13 mouse cellular contexts compared by ENCODE assay signal in the genomic region with DNA sequence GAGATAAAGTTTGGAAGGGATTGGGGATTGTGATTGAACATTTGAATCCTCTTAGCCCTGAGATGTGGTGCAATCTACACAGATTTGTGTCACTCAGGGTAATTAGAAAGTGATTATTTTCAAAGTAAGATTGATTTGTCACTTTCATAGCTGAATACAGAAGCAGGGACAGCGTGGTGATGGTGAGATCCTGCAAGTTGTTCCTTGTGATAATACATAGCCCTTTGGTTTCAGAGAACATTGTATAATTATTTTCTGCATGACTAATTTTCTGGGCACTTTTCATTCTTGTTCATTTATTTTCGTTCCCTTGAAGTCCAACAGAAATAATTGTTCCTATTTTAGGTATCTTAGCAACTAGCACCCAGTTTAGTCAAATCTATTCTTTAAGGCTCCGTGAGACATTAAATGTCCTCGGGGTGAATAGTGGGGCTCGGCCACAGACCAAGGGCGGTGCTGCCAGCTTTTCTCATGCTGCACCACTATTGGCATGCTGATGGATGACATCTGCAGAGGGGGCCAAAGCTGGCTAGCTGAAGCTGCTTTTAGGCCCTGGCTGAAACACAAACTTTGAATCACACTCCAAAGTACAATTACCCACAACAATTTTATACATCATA.
DNase-seq lines count a peak whose midpoint lies in the region; ATAC-seq and TF ChIP-seq lines count a peak whose summit lies in the region.
"Had no signal": no experiment of that assay in that cellular context is flagged by ENCODE, and none has a peak within 500 bp of the region (broad histone marks: within the 10 kb centered on the region; RNA-seq: fewer than 3 reads in every experiment).

No protein-coding gene starts in this region.

- 18% methylated on average over 6 of the region's 6 CpGs for WGBS in midbrain, embryonic 13.5 days

- peaks cover 0 to 19% of the 10 kb centered on the region in 2 experiments; a peak in 2 of 4 replicates for H3K4me1 ChIP-seq in CH12.LX (ENCODE audit: control insufficient read depth in 1 of 2, insufficient read depth in 2 of 2)
- peaks cover 32% of the 10 kb centered on the region for H3K4me1 ChIP-seq in midbrain, embryonic 13.5 days (replicated peaks)
- H3K4me1 ChIP-seq: limb, embryonic 12.5 days had no signal

- no peaks in the 10 kb centered on the region for H3K27me3 ChIP-seq in CH12.LX (replicated peaks)
- no peaks in the 10 kb centered on the region for H3K27me3 ChIP-seq in midbrain, embryonic 13.5 days
- H3K27me3 ChIP-seq: limb, embryonic 12.5 days had no signal

- H3K4me3 ChIP-seq in CH12.LX (replicated peaks in 1 of 3; ENCODE audit: low read depth in 2 of 3, low read length in 2 of 3, poor library complexity in 1 of 3), result no peak overlapping the region
- H3K4me3 ChIP-seq in midbrain, embryonic 13.5 days (replicated peaks), result no peak overlapping the region
- H3K4me3 ChIP-seq: limb, embryonic 12.5 days had no signal

- ATAC-seq in midbrain, embryonic 13.5 days, result peak; percentile 70

- no peak for TF ChIP-seq POLR2A in CH12.LX (IDR thresholded peaks at IDR 0.05; ENCODE audit: low read depth, low read length)

- peak; percentile 10 for DNase-seq in CH12.LX (ENCODE audit: extremely low read depth)
- DNase-seq in embryo, embryonic 9.5 days (ENCODE audit: extremely low spot score), result peak; percentile 6
- DNase-seq in layer of hippocampus, adult 18-20 months (ENCODE audit: low spot score in 2 of 2), result peak; percentile 42 to 70
- no peak for DNase-seq in liver
- DNase-seq in cerebellum, adult 8-10 months, result no peak
- no peak for DNase-seq in thymus, adult 18-20 months
- no peak for DNase-seq in T-cell, adult 2 months (ENCODE audit: low spot score)
- DNase-seq: adrenal gland, adult 2 months; cerebellum, postnatal 36 days; lung, postnatal 4 days; thymus, postnatal 36 days had no signal

- TF ChIP-seq EP300 in CH12.LX (IDR thresholded peaks at IDR 0.05; ENCODE audit: low read length), result no peak

- H3K36me3 ChIP-seq in CH12.LX (replicated peaks in 1 of 2; ENCODE audit: control insufficient read depth in 1 of 2, insufficient read depth in 1 of 2, low read length in 1 of 2), result no peaks in the 10 kb centered on the region
- no peaks in the 10 kb centered on the region for H3K36me3 ChIP-seq in midbrain, embryonic 13.5 days
- H3K36me3 ChIP-seq: limb, embryonic 12.5 days had no signal

- TF ChIP-seq RAD21 in CH12.LX (IDR thresholded peaks at IDR 0.05; ENCODE audit: low read depth, low read length), result no peak

- H3K4me2 ChIP-seq in CH12.LX (ENCODE audit: insufficient read depth, low read depth, poor library complexity, severe bottlenecking), result peak overlapping the region; percentile 57; the same call in 1 of the 2 replicates
- no peak overlapping the region for H3K4me2 ChIP-seq in midbrain, embryonic 13.5 days (replicated peaks)
- H3K4me2 ChIP-seq: limb, embryonic 12.5 days had no signal

- H3K9me3 ChIP-seq in CH12.LX (replicated peaks; ENCODE audit: low read length), result no peaks in the 10 kb centered on the region
- no peaks in the 10 kb centered on the region for H3K9me3 ChIP-seq in midbrain, embryonic 13.5 days
- H3K9me3 ChIP-seq: limb, embryonic 12.5 days had no signal

- in situ Hi-C loops in CH12.LX (cut with MboI; ENCODE audit: low pct_ligation_motif_present, low pct_unique_long_range_greater_than_20kb, low sequenced_read_pairs), result no loop called here

- TF ChIP-seq CTCF in CH12.LX (conservative IDR thresholded peaks at IDR 0.05 in 1 of 2, IDR thresholded peaks at IDR 0.05 in 1 of 2; ENCODE audit: low read depth in 2 of 2, low read length in 2 of 2), result no peak

- H3K79me2 ChIP-seq in CH12.LX (replicated peaks; ENCODE audit: control insufficient read depth, extremely low read depth, insufficient read depth, poor library complexity, severe bottlenecking), result no peaks in the 10 kb centered on the region

- H3K9ac ChIP-seq in CH12.LX (ENCODE audit: insufficient read depth, low read depth), result no peak overlapping the region
- no peak overlapping the region for H3K9ac ChIP-seq in midbrain, embryonic 13.5 days (replicated peaks)
- H3K9ac ChIP-seq: limb, embryonic 12.5 days had no signal

- dilution Hi-C loops in CH12.LX (cut with MboI; ENCODE audit: extremely low pct_ligation_motif_present, extremely low pct_unique_long_range_greater_than_20kb, low sequenced_read_pairs), result no loop called here

- no peak overlapping the region for H3K27ac ChIP-seq in CH12.LX (ENCODE audit: insufficient read depth, low read depth)
- no peak overlapping the region for H3K27ac ChIP-seq in midbrain, embryonic 13.5 days
- H3K27ac ChIP-seq: limb, embryonic 12.5 days had no signal

TF ChIP-seq in CH12.LX, 34 proteins besides CTCF, POLR2A, EP300 and RAD21:
- no peak for TF ChIP-seq TCF12 (IDR thresholded peaks at IDR 0.05; ENCODE audit: low read depth, low read length)
- TF ChIP-seq USF2 (conservative IDR thresholded peaks at IDR 0.05; ENCODE audit: low read depth, low read length), result no peak
- no peak for TF ChIP-seq MAX (IDR thresholded peaks at IDR 0.05; ENCODE audit: low read length)
- no peak for TF ChIP-seq KAT2A (IDR thresholded peaks at IDR 0.05; ENCODE audit: insufficient replicate concordance, low read length)
- no peak for TF ChIP-seq ZKSCAN1 (IDR thresholded peaks at IDR 0.05; ENCODE audit: borderline replicate concordance, low read depth, low read length)
- TF ChIP-seq NRF1 (IDR thresholded peaks at IDR 0.05; ENCODE audit: low read depth, low read length), result no peak
- no peak for TF ChIP-seq E2F4 (IDR thresholded peaks at IDR 0.05; ENCODE audit: insufficient replicate concordance, low read depth, low read length)
- no peak for TF ChIP-seq UBTF (IDR thresholded peaks at IDR 0.05; ENCODE audit: low read depth, low read length)
- TF ChIP-seq ZC3H11A (IDR thresholded peaks at IDR 0.05; ENCODE audit: low read depth, low read length), result no peak

Comparison
In these comparisons a context has a peak if more than half of its experiments do, and no peak if none do; other contexts are left out.
1. DNase-seq: peak in CH12.LX (single experiment), embryo, embryonic 9.5 days (single experiment) and layer of hippocampus, adult 18-20 months (2 of 2); none in liver (single experiment), cerebellum, adult 8-10 months (single experiment), thymus, adult 18-20 months (0 of 2) and T-cell, adult 2 months (single experiment).